Mouse (Mus musculus) megakaryocyte-erythroid progenitor cell, adult 5 weeks (primary cell): ENCODE results near the gene Mrgprd. TPM values are rescaled to one million over a fixed set of nuclear protein-coding genes. Genes with fewer than 3 reads are reported as not detected.

Experiments used
- polyA plus RNA-seq: library from polyadenylated mRNA; stranded (reverse); fragments of >175 nt; gene quantifications from 2 replicates; pipeline ENCODE4 v1.2.3, GENCODE M21; 2012

Mrgprd gene
- polyA plus RNA-seq = not detected in 2 replicates

GRCm38 (mm10) chr7:145314785-145315411, at the start of gene Mrgprd:
Gene Mrgprd, plus strand, starts transcription at chr7:145314835.

DNA sequence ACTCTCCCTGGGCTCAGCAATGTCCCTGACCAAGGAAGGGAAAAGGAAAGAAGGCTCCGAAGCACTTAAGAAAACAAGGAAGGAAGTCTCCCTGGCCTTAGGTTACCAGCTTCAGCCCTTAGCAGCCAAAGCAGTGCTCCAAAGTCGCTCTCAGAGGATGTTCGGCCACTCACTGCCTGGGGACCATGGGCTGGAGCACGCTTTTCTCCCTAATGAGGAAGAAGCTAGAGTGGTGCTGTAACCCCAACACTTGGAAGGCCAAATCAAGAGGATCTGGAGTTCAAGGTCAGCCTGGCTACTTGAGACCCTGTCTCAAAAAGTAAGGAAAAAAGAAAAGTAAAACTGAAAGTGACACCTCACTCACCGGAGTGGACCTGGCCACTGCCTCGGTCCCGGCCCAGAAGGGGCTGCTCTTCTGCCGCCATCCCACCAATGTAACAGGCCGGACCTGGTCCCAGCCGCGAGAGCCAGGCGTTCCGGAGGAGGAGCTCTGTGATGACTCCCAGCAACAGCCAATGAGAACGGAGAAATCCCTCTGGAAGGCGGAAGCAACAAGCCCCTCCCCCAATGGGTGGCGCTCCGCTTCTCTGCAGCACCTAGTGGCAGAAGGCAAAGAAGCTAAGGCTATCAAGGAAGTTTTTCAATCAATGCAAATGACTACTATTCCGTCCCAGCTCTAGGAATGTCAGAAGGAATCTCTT, 31.0 kb upstream of the Mrgprd start, which contains the start of gene Tpcn2:
TSS of gene Tpcn2 (minus strand) at position 525 of the 701 bp plus-strand sequence.

DNA sequence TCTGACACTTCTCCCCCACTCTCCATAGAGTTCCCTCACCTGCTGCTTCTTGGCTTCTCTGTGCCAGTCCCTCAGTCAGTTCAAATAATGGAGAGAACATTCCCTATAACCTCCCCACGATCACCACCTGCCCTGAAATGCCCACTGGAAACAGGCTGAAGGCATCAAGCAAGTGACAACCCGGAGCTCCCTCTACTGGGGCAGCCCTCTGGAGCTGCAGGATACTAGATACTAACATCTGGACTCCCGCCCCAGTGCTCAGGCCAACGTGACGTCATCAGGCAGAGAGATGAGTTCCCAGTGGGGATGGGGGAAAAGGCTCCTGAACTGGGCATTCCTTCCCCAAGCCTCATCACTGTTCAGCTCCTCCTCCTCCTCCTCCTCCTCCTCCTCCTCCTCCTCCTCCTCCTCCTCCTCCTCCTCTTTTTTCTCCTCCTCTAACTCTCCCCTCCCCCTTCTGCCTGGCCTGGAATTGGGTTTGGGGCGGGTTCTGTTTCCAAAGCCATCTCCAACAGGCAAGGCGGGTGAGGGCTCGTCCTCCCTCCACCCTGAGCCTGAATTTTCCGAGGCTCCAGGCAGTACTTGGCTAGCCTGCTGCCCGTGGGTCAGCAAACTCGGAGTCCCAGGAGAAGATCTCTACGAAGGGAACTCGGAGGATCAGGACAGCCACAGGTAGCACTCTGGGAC, 14.2 kb upstream of the Mrgprd start, which contains the start of gene Mrgprf:
TSS of gene Mrgprf (plus strand) at position 508 of the 687 bp plus-strand sequence.

Other genes starting within 250 kb of the Mrgprd start
- gene 1810010D01Rik, start 106.7 kb upstream of the Mrgprd start, polyA plus RNA-seq = not detected in 2 replicates
- 7.0 and 9.9 TPM in 2 replicates for gene Tpcn2, start 30.8 kb upstream of the Mrgprd start, polyA plus RNA-seq
- 0.04 TPM in 1 of 2 replicates, not detected in the other for gene Mrgprf, start 14.0 kb upstream of the Mrgprd start, polyA plus RNA-seq